Mouse (Mus musculus) ovary, postnatal 14 days (tissue): ENCODE data around the gene Lrch4.

Experiments used
- DNase-seq: peaks from one replicate; pipeline ENCODE4 v3.0.0; 2022; ENCODE audit warnings: low spot score

Lrch4 gene

DNA sequence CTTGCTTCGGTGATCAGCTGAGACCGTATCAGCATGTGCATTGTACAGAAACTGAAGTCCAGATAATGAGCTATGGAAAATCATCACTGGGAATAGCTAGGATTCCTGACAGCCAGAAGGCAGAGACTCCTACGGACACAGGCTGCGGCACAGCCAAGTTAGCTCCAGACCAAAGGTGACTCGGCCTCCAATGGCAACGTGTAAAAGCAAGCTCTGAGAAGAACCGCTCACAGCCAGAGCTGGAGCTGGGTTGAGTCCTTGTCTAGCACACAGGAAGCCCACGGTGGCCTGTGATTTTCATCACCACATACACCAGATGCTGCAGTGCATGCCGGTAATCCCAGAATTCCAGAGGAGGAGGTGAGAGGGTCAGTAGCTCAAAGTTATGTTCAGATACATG is 61.6 kb downstream of the Lrch4 start:
- no peak for DNase-seq
